Mouse (Mus musculus) retina, postnatal 7 days (tissue): Measurements from ENCODE around the gene Antxr1.

Source experiments
- DNase-seq: peaks from one replicate; pipeline ENCODE4 v3.0.0-alpha.2; 2012; ENCODE audit warnings: low read depth, low spot score

The Antxr1 gene

GRCm38 (mm10) chr6:87250701-87251100 is 84.9 kb downstream of the Antxr1 start:
- no peak for DNase-seq

- no peak for DNase-seq
Observed at GRCm38 (mm10) chr6:87248226-87248834, 87.3 kb downstream of the Antxr1 start.

- DNase-seq, result no peak
Observed at GRCm38 (mm10) chr6:87244117-87245100, 91.2 kb downstream of the Antxr1 start.

- DNase-seq, result no peak
Observed at GRCm38 (mm10) chr6:87237260-87237659, 98.4 kb downstream of the Antxr1 start.

- no peak for DNase-seq
Observed at GRCm38 (mm10) chr6:87236061-87236460, 99.6 kb downstream of the Antxr1 start.

- DNase-seq, result no peak
Observed at GRCm38 (mm10) chr6:87233111-87233510, 102.5 kb downstream of the Antxr1 start.

GRCm38 (mm10) chr6:87230041-87230440 is 105.6 kb downstream of the Antxr1 start:
- no peak for DNase-seq

GRCm38 (mm10) chr6:87227940-87228339 is 107.7 kb downstream of the Antxr1 start:
- no peak for DNase-seq

- DNase-seq, result no peak
Observed at GRCm38 (mm10) chr6:87226315-87226714, 109.3 kb downstream of the Antxr1 start.

GRCm38 (mm10) chr6:87225286-87225685 is 110.3 kb downstream of the Antxr1 start:
- no peak for DNase-seq

- DNase-seq, result no peak
Observed at GRCm38 (mm10) chr6:87222854-87223631, 112.6 kb downstream of the Antxr1 start.

- no peak for DNase-seq
Observed at GRCm38 (mm10) chr6:87219061-87219992, 116.3 kb downstream of the Antxr1 start.

- no peak for DNase-seq
Observed at GRCm38 (mm10) chr6:87216114-87216591, 119.5 kb downstream of the Antxr1 start.

- DNase-seq, result no peak
Observed at GRCm38 (mm10) chr6:87213262-87213661, 122.4 kb downstream of the Antxr1 start.

GRCm38 (mm10) chr6:87211551-87211950 is 124.1 kb downstream of the Antxr1 start:
- DNase-seq, result no peak

GRCm38 (mm10) chr6:87207373-87207982 is 128.1 kb downstream of the Antxr1 start:
- no peak for DNase-seq

GRCm38 (mm10) chr6:87206790-87207189 is 128.8 kb downstream of the Antxr1 start:
- no peak for DNase-seq

- DNase-seq, result no peak
Observed at GRCm38 (mm10) chr6:87203467-87203866, 132.2 kb downstream of the Antxr1 start.

GRCm38 (mm10) chr6:87203065-87203464 is 132.6 kb downstream of the Antxr1 start:
- no peak for DNase-seq

- no peak for DNase-seq
Observed at GRCm38 (mm10) chr6:87202048-87202605, 133.5 kb downstream of the Antxr1 start.
